Mouse (Mus musculus) 416B (cell line): ENCODE results near the gene Sorbs1.

Experiments
- DNase-seq: peaks from one replicate; pipeline ENCODE4 v3.0.0; 2011; ENCODE audit warnings: low read depth

The Sorbs1 gene

GRCm38 (mm10) chr19:40477445-40477941 is 36.1 kb downstream of the Sorbs1 start:
- no peak for DNase-seq

DNA sequence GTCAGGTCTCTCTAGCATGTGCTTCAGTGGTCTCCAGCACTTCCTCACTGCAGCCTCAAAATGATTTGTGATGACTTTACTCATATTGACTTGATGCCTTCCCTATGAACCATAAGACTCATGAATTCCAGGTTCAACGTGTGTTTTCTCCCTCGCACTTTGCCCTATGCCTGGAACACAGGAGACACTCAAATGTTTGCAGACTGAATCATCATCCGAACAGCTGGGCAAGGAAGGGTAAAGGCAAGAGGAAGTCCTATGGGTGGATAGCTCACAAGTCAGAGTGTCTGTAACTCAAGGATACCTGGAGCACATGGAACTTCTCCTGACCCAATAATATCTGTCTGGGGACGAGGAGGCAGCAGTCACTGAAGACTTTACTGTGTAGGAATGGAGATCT is 37.1 kb downstream of the Sorbs1 start:
- DNase-seq = no peak

- no peak for DNase-seq
These were observed 41.9 kb downstream of the Sorbs1 start for GRCm38 (mm10) chr19:40471526-40472245.

- no peak for DNase-seq
These were observed 43.8 kb downstream of the Sorbs1 start for GRCm38 (mm10) chr19:40469792-40470191.

DNA sequence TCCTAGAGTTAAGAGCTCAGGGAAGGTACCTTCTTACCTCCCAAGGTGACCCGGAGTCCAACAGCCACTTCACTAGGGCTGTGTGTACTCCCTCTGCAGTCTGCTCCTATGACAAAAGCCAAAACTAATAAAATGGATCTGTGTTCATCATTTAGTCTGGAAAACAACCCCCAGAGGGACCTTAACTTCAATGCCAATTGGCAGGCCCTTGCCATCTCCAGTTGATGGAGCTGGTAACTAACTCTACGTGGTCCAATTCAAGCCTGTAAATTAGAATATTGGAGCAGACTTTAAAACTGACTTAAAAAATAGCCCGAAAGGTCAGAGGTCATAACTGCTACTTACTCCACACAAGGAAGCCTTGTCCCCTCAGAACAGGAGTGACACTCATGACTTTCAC is 45.3 kb downstream of the Sorbs1 start:
- no peak for DNase-seq

GRCm38 (mm10) chr19:40467810-40468209 is 45.8 kb downstream of the Sorbs1 start:
- DNase-seq = no peak

- no peak for DNase-seq
These were observed 48.2 kb downstream of the Sorbs1 start for GRCm38 (mm10) chr19:40465339-40465738.

DNA sequence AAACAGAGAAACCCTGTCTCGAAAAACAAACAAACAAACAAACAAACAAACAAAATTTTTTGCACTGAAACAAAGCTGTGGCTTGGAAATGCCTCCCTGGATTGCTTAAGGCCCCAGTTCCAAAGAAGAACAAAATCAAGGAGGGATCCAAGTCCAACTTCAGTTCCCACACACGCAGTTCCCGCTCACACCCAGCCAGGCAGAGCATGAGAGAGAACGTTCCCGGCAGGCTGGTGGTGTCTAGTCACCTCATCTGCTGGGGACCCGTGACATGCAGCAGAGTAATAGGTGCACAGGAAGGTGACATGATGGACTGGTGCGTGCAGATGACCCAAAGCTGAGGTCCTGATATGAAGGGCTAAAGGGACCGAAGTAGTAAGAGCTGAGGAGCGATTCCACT is 49.2 kb downstream of the Sorbs1 start:
- DNase-seq = no peak

- DNase-seq = no peak
These were observed 50.7 kb downstream of the Sorbs1 start for GRCm38 (mm10) chr19:40462892-40463291.

DNA sequence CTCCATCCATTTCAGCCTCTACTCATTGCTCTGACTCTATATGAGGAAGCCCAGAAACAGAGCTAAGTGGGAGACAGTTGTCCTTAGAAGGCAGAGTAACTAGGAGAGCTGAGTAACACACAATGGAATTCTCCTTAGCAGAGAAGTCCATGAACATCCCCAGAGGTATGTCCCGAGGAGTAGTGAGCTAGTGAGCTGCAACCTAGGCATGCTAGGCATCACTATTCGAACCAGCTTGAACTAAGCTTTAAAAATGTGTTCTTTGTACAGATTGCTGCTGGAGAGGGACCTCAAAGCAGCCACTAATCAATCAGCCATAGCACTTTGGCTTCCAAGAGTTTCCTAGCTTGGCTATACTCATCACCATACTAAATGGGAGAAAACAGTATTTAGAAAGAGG is 51.1 kb downstream of the Sorbs1 start:
- no peak for DNase-seq

- no peak for DNase-seq
These were observed 51.9 kb downstream of the Sorbs1 start for GRCm38 (mm10) chr19:40461662-40462061.

GRCm38 (mm10) chr19:40460854-40461490 is 52.6 kb downstream of the Sorbs1 start:
- DNase-seq = no peak

- no peak for DNase-seq
These were observed 54.2 kb downstream of the Sorbs1 start for GRCm38 (mm10) chr19:40459338-40459737.

DNA sequence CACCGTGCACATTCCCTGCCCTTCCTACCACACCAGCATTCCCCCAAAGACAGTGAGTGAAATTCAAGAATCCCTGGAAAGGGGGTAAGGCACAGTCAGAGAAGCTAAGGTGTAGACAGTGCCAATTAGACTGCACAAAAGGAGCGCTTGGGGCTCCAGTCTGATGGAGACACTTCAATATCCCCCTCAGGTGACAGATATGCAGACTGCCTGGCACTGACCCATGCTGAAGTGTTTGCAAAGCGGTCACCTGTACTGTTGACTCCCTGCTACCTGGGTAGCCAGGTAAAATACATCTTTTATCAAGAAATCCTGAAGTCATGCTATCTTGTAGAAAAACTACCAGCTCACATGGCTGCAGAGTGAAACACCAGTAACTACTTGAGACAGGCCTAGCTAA is 54.8 kb downstream of the Sorbs1 start:
- no peak for DNase-seq

- DNase-seq = no peak
These were observed 58.3 kb downstream of the Sorbs1 start for GRCm38 (mm10) chr19:40455248-40455647.

DNA sequence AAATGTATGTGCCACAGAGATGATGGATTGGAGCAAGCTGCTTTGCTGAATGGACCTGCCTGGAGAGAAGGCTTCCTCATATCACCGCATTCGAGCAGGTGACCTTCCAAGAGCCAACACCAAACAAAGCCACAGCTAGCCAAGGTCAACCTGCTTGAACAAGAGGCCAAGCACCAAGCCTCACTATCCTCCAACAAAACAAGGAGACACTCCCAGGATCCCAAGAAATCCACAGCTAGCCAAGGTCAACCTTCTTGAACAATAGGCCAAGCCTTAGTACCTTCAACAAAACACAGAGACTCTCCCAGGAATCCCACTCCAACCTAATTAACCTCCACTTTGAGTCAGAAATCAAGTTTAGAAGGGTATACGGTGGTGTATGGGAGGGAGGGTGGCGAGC is 59.5 kb downstream of the Sorbs1 start:
- no peak for DNase-seq

GRCm38 (mm10) chr19:40452201-40452600 is 61.4 kb downstream of the Sorbs1 start:
- DNase-seq = no peak

- no peak for DNase-seq
These were observed 62.3 kb downstream of the Sorbs1 start for GRCm38 (mm10) chr19:40451307-40451706.

GRCm38 (mm10) chr19:40446525-40446924 is 67.1 kb downstream of the Sorbs1 start:
- DNase-seq = no peak

GRCm38 (mm10) chr19:40442377-40442776 is 71.2 kb downstream of the Sorbs1 start:
- peak; percentile 31 for DNase-seq

GRCm38 (mm10) chr19:40440951-40441350 is 72.6 kb downstream of the Sorbs1 start:
- no peak for DNase-seq

GRCm38 (mm10) chr19:40438907-40439306 is 74.7 kb downstream of the Sorbs1 start:
- DNase-seq = no peak

- DNase-seq = no peak
These were observed 75.9 kb downstream of the Sorbs1 start for GRCm38 (mm10) chr19:40437651-40438068.
